Mouse (Mus musculus): Measurements from ENCODE around the gene Slc16a3. TPM values are rescaled to one million over a fixed set of nuclear protein-coding genes. Genes with fewer than 3 reads are reported as not detected.

The Slc16a3 gene
- polyA plus RNA-seq, 1 experiment from 2014 or later = 9.1 TPM

- no peak for ATAC-seq (replicated peaks)
- H3K9ac ChIP-seq (replicated peaks) = no peak overlapping the region
- H3K27me3 ChIP-seq = no peaks in the 10 kb centered on the region
- no peak overlapping the region for H3K4me2 ChIP-seq (replicated peaks)
- H3K4me1 ChIP-seq = no peaks in the 10 kb centered on the region
- H3K4me3 ChIP-seq = no peak overlapping the region
- no peaks in the 10 kb centered on the region for H3K9me3 ChIP-seq
- H3K36me3 ChIP-seq = no peaks in the 10 kb centered on the region
- WGBS = 84% methylated on average over 6 of the region's 6 CpGs
- no peak overlapping the region for H3K27ac ChIP-seq (replicated peaks)
Measured at GRCm38 (mm10) chr11:121006184-121006583, 57.9 kb downstream of the Slc16a3 start.

GRCm38 (mm10) chr11:121010044-121010755 lies 61.9 kb downstream of the Slc16a3 start:
- Histone ChIP-seq H3K9ac (replicated peaks) (no peak overlapping the region), H3K4me3 (no peak overlapping the region), H3K27ac (replicated peaks) (no peak overlapping the region), H3K36me3 (no peaks in the 10 kb centered on the region), H3K4me2 (replicated peaks) (no peak overlapping the region), H3K4me1 (no peaks in the 10 kb centered on the region), H3K9me3 (no peaks in the 10 kb centered on the region), H3K27me3 (no peaks in the 10 kb centered on the region)
- 94% methylated on average over 3 of the region's 3 CpGs for WGBS
- no peak for ATAC-seq (replicated peaks)

Other genes with a start within 250 kb of the Slc16a3 start
- gene Cenpx, start 234.7 kb upstream of the Slc16a3 start, polyA plus RNA-seq (2015; fragmentation: Nextera tagmentation; extraction: Ambion mirVana) = 97.9 and 103 TPM in 2 replicates
- 94.1 and 94.8 TPM in 2 replicates for gene Lrrc45, start 234.6 kb upstream of the Slc16a3 start, polyA plus RNA-seq (2015; fragmentation: Nextera tagmentation; extraction: Ambion mirVana)
- 245 and 251 TPM in 2 replicates for gene Rac3, start 227.0 kb upstream of the Slc16a3 start, polyA plus RNA-seq (2015; fragmentation: Nextera tagmentation; extraction: Ambion mirVana)
- gene Dcxr, start 221.2 kb upstream of the Slc16a3 start, polyA plus RNA-seq (2015; fragmentation: Nextera tagmentation; extraction: Ambion mirVana) = 9.0 and 9.3 TPM in 2 replicates
- gene Cbr2, start 216.4 kb upstream of the Slc16a3 start, polyA plus RNA-seq (2015; fragmentation: Nextera tagmentation; extraction: Ambion mirVana) = 0.64 and 0.69 TPM in 2 replicates
- gene Hmga1b, start 185.7 kb upstream of the Slc16a3 start, polyA plus RNA-seq (2015; fragmentation: Nextera tagmentation; extraction: Ambion mirVana) = 1.8 and 2.4 TPM in 2 replicates
- 88.5 and 94.5 TPM in 2 replicates for gene Rfng, start 164.3 kb upstream of the Slc16a3 start, polyA plus RNA-seq (2015; fragmentation: Nextera tagmentation; extraction: Ambion mirVana)
- gene Gps1, start 164.2 kb upstream of the Slc16a3 start, polyA plus RNA-seq (2015; fragmentation: Nextera tagmentation; extraction: Ambion mirVana) = 276 and 287 TPM in 2 replicates
- gene Dus1l, start 152.1 kb upstream of the Slc16a3 start, polyA plus RNA-seq (2015; fragmentation: Nextera tagmentation; extraction: Ambion mirVana) = 50.0 and 50.1 TPM in 2 replicates
- 78.3 and 80.6 TPM in 2 replicates for gene Fasn, start 123.9 kb upstream of the Slc16a3 start, polyA plus RNA-seq (2015; fragmentation: Nextera tagmentation; extraction: Ambion mirVana)
- 6.7 and 7.0 TPM in 2 replicates for gene Ccdc57, start 15.6 kb upstream of the Slc16a3 start, polyA plus RNA-seq (2015; fragmentation: Nextera tagmentation; extraction: Ambion mirVana)
- 145 and 157 TPM in 2 replicates for gene Csnk1d, start 42.9 kb downstream of the Slc16a3 start, polyA plus RNA-seq (2015; fragmentation: Nextera tagmentation; extraction: Ambion mirVana)
- not detected in 2 replicates for gene Cd7, start 90.9 kb downstream of the Slc16a3 start, polyA plus RNA-seq (2015; fragmentation: Nextera tagmentation; extraction: Ambion mirVana)
- not detected in 2 replicates for gene Sectm1b, start 115.1 kb downstream of the Slc16a3 start, polyA plus RNA-seq (2015; fragmentation: Nextera tagmentation; extraction: Ambion mirVana)
- not detected in 2 replicates for gene Sectm1a, start 132.7 kb downstream of the Slc16a3 start, polyA plus RNA-seq (2015; fragmentation: Nextera tagmentation; extraction: Ambion mirVana)
- not detected in 2 replicates for gene Tex19.2, start 170.2 kb downstream of the Slc16a3 start, polyA plus RNA-seq (2015; fragmentation: Nextera tagmentation; extraction: Ambion mirVana)
- gene Tex19.1, start 197.7 kb downstream of the Slc16a3 start, polyA plus RNA-seq (2015; fragmentation: Nextera tagmentation; extraction: Ambion mirVana) = not detected in 2 replicates
- gene Uts2r, start 211.8 kb downstream of the Slc16a3 start, polyA plus RNA-seq (2015; fragmentation: Nextera tagmentation; extraction: Ambion mirVana) = 0.18 TPM in 1 of 2 replicates, not detected in the other